Mouse (Mus musculus): ENCODE results near the gene Mfap3.

Mfap3 gene

GRCm38 (mm10) chr11:57518091-57518750, at the start of gene Mfap3, which contains the start of gene Fam114a2:
Mfap3 (plus strand) TSS chr11:57518664.
Fam114a2 (minus strand) TSS chr11:57518617.
- DNase-seq (ENCODE audit: low spot score in 2 of 2), result peak; percentile 94 to 96

GRCm38 (mm10) chr11:57468706-57469105, 49.8 kb upstream of the Mfap3 start:
- no peak for DNase-seq (ENCODE audit: low spot score in 2 of 2)

- DNase-seq (ENCODE audit: low spot score in 2 of 2), result no peak
Measured at GRCm38 (mm10) chr11:57470056-57470455, 48.4 kb upstream of the Mfap3 start.

GRCm38 (mm10) chr11:57470979-57471378, 47.5 kb upstream of the Mfap3 start:
- DNase-seq (ENCODE audit: low spot score in 2 of 2), result no peak

- DNase-seq (ENCODE audit: low spot score in 2 of 2), result peak; percentile 68 to 81
Measured at GRCm38 (mm10) chr11:57474296-57474941, 44.0 kb upstream of the Mfap3 start.

- peak; percentile 70 to 85 for DNase-seq (ENCODE audit: low spot score in 2 of 2)
Measured at GRCm38 (mm10) chr11:57475119-57475518, 43.3 kb upstream of the Mfap3 start.

- no peak for DNase-seq (ENCODE audit: low spot score in 2 of 2)
Measured at GRCm38 (mm10) chr11:57478077-57478476, 40.4 kb upstream of the Mfap3 start.

- DNase-seq (ENCODE audit: low spot score in 2 of 2), result no peak
Measured at GRCm38 (mm10) chr11:57488436-57488835, 30.0 kb upstream of the Mfap3 start.

- DNase-seq (ENCODE audit: low spot score in 2 of 2), result no peak
Measured at GRCm38 (mm10) chr11:57496462-57497039, 21.9 kb upstream of the Mfap3 start.

GRCm38 (mm10) chr11:57497701-57498100, 20.8 kb upstream of the Mfap3 start:
- no peak for DNase-seq (ENCODE audit: low spot score in 2 of 2)

- no peak for DNase-seq (ENCODE audit: low spot score in 2 of 2)
Measured at GRCm38 (mm10) chr11:57498215-57498614, 20.2 kb upstream of the Mfap3 start.

GRCm38 (mm10) chr11:57503155-57503554, 15.3 kb upstream of the Mfap3 start:
- no peak for DNase-seq (ENCODE audit: low spot score in 2 of 2)

GRCm38 (mm10) chr11:57506899-57507298, 11.6 kb upstream of the Mfap3 start:
- peak in 1 of 2 experiments; percentile 31 for DNase-seq (ENCODE audit: low spot score in 2 of 2)

GRCm38 (mm10) chr11:57515218-57515617, 3.2 kb upstream of the Mfap3 start:
- no peak for DNase-seq (ENCODE audit: low spot score in 2 of 2)

- no peak for DNase-seq (ENCODE audit: low spot score in 2 of 2)
Measured at GRCm38 (mm10) chr11:57516946-57517441, 1.5 kb upstream of the Mfap3 start.

GRCm38 (mm10) chr11:57518751-57519148, 286 bp downstream of the Mfap3 start:
- DNase-seq (ENCODE audit: low spot score in 2 of 2), result no peak

- DNase-seq (ENCODE audit: low spot score in 2 of 2), result no peak
Measured at GRCm38 (mm10) chr11:57519304-57519703, 840 bp downstream of the Mfap3 start.

- DNase-seq (ENCODE audit: low spot score in 2 of 2), result no peak
Measured at GRCm38 (mm10) chr11:57521206-57521605, 2.7 kb downstream of the Mfap3 start.

GRCm38 (mm10) chr11:57522046-57522445, 3.6 kb downstream of the Mfap3 start:
- DNase-seq (ENCODE audit: low spot score in 2 of 2), result peak; percentile 65 to 83

- DNase-seq (ENCODE audit: low spot score in 2 of 2), result no peak
Measured at GRCm38 (mm10) chr11:57523418-57523817, 5.0 kb downstream of the Mfap3 start.

GRCm38 (mm10) chr11:57524597-57524996, 6.1 kb downstream of the Mfap3 start:
- peak in 1 of 2 experiments; percentile 50 for DNase-seq (ENCODE audit: low spot score in 2 of 2)

GRCm38 (mm10) chr11:57525900-57526299, 7.4 kb downstream of the Mfap3 start:
- DNase-seq (ENCODE audit: low spot score in 2 of 2), result no peak

GRCm38 (mm10) chr11:57527506-57527905, 9.0 kb downstream of the Mfap3 start:
- DNase-seq (ENCODE audit: low spot score in 2 of 2), result no peak
